Mouse (Mus musculus): ENCODE measurements around the gene Cebpg.

Gene Cebpg

DNA sequence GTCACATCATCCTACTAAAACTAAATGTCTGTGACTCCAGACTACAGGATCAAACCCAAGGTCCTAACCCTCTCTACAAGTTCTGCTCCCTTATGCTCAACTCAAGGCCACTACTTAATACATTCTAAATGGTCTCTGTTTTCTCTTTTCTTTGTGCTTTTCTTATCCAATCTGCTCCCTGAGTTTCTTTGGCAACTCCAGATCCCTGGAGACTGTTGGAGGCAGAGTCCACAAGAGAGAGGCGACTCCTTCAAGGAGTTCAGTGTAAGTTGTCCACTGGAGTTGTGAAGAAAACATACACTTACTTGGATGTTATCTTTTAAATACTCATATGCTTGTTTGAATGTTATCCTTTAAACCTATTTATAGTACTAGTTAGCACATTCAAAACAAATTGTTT is 2.1 kb downstream of the Cebpg start:
- DNase-seq (ENCODE audit: low spot score in 2 of 2) = no peak

DNA sequence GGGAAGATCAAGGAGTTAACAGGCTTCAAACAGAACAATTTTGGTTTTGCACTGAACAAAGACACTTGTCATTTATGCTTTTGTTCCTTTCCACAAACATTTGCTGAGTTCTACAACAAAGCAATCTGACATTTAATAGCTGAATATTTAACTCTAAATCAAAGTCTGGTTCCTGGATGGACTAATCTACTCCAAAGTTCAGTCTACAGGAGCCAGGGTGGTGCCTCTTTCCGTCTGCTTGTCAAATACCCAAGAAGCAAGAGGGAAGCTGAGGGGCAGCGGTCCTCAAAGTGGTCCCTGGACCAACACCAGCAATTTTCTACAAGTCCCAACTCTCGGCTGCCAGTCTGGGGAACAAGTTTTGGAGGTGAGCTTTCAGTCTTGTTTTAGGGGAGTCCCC is 3.2 kb downstream of the Cebpg start:
- no peak for DNase-seq (ENCODE audit: low spot score in 2 of 2)

DNA sequence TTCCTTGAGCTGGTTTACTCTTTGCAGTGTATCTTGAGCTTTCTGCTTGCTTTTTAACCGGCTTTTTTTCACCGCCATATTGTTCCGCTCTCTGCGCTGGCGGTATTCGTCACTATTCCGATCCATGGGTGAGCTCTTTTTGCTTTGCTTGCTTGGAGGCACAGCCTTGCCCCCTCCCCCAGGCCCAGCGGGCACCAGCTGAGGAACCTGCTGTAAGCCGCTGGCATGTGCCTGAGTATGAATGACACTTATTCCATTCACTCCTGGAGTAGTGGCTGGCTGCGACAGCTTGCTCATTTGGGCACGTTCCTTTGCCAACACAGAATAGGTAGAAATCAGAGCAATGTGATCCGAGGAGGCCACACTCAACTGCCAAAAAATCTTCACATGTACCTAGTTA is 5.8 kb downstream of the Cebpg start:
- DNase-seq (ENCODE audit: low spot score in 2 of 2) = no peak

DNA sequence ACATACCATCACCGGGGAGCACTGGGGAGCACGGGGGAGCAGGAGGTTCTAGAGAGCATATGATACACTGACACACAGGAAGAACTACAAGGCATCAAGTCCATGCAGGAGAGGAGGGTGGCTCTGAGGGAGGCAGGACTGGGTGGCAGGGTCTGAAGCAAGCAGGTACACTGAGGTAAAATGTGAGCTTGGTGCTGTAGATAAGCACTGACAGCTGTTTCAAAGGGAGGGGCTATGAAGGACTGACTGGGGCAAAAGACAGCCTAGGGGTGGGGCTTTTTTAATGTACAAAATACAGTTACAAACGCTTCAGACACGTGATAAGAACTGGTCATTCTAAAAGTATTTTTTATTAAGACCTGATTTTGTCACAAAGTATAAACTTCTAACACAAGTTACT is 10.3 kb downstream of the Cebpg start:
- no peak for DNase-seq (ENCODE audit: low spot score in 2 of 2)

DNA sequence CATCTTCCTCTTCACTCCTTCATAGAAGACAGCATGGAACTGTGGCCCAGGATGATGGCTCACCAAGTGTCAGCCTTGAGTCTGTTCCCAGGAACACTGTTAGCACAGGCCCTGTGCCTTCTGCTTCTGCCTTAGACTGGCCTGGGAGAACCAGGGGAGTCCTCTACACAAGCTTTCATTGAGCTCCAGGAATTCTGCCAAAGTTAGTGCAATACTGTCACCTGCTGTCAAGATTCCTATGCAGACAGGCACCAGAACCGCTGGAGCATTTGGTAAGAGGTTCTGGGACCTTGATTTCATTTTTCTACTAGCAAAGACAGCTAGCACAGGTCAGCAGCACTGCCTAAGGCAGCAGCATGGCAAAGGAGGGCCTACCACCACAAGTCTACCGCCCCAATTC is 11.7 kb downstream of the Cebpg start:
- DNase-seq (ENCODE audit: low spot score in 2 of 2) = no peak

DNA sequence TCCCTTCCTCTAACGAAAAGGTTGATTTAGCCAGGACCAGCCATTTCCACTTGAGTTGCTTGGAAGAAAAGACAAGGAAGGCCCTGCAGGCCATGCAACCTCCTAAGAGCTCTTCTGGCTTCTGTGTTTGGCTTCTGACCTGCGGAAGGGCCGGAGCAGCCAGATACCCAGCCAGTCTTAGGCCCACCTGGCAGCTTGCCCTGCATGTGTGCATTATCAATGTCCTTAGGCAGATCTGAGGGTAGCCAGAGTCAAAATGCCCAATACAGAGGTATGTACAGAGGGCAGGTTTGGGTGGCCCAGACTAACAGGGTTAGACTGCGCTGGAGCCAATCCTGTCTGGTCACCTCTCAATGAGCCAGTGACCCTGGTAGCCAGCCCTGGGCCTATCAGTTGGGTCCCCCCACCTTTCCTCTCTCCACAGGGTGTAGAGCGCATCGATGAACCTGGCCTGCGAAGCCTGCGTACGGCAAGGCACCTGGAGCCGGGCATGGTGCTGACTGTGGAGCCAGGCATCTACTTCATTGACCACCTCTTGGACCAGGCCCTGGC is 13.0 kb downstream of the Cebpg start:
- no peak for DNase-seq (ENCODE audit: low spot score in 2 of 2)

DNA sequence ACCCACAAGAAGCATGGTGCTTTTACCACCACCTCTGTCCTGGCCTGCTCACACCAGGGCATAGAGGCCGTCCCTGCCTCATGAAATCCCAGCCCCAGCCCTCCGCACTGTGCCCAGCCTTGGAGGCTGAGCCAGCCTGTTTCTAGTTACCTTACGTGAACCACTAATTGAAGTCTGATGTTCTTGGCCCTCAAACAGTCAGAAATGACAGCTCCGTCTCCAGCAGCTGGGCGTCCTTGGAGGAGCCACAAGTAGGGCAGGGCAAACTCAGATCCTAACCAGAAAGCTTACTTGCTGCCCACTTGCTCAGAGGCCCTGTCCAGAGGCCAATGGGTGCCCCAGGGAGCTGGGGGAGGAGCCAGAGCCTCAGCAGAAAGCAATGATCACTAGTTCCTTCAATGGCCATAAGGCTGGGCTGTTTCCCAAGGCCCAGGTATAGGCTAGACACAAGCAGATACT is 13.6 kb downstream of the Cebpg start:
- DNase-seq (ENCODE audit: low spot score in 2 of 2) = no peak

DNA sequence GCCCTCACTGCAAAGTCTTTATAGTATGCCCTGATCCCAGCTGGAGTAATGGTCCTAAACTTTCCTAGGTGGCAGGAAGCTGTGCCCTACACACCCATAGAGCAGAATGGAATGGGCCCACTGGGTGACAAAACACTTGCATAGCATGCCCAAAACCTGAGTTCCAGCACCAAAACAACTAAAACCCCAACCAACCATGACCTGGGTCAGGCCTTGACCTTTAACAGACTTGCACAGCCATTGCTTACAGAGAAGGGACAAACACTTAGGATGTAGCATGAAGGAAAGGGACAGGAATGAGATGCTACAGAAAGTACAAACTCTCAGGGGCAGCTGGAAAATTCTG is 14.2 kb downstream of the Cebpg start:
- DNase-seq (ENCODE audit: low spot score in 2 of 2) = no peak

DNA sequence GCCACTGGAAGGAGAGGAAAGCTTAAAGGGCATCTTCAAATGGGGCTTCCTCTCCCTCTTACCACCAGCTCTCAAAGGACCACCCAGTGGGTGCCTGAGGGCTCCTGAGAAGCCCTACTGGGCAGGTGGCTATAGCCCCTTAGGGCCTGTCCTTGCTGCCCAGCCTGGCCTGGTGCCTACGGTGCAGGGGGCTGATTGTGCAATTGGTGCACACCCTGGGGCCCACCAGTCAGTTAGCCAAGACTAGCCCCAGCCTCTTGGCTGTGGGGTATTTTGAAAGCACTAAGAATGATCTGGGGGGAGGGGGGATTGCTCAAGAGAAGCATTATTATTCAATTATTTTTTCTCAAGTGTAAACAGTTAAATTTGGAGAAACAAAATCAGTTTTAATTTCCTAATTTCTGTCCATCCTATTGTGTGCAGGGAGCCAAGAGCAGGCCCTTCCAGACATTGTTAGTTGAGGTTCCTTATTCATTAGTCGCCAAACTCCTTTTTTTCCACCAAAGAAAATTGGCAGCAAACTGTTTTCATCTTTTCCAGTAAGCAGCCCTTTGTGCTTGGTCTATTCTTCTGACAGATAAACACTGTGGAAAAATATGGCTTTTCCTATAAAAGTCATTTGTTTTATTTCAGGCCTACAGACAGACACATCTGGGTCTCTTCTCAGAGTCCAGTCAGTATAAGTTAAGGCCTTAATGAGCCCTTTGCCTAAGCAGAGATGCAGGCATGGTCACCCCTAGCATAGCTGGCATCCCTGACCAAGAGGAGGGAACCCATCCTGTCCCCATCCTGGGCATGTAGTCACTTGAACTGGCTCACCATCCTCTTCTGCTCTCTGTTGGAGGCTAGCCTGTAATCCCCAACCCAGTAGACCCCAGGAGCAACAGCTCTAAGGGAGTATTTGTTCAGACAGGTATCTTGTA is 14.8 kb downstream of the Cebpg start:
- no peak for DNase-seq (ENCODE audit: low spot score in 2 of 2)

DNA sequence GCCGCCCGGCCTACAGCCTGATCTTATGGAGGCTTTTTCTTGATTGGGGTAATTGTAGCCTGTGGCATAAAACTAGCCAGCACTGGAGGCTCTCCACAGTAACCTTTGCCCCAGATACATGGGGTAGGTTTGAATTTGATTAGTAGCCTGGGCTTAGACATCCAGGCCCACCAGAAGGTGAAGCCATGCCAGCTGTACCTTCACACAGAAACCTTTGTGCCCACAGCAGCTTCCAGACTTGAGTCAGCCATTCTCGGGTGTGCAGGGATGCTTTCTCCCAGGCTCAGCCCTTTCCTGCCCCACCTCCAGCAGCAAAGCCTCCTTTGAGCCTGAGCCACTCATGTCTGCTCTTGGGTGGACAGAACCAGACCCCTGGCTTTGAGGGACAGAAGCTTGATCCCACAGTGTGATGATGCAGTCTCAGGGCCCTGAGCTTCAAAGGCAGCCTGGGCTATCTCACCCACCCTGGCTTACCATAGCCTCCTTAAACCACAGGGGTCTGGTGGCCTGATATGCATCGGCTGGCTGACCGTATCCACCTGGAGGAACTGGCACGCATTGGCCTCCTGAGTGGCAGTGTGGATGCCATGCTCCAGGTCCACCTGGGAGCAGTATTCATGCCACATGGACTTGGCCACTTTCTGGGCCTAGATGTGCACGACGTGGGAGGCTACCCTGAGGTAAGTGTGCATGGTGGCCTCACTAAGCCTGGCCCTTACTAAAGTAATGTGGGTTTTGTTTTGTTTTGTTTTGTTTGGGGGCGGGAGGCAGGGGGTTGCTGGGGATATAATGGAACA is 16.0 kb downstream of the Cebpg start:
- DNase-seq (ENCODE audit: low spot score in 2 of 2) = no peak

DNA sequence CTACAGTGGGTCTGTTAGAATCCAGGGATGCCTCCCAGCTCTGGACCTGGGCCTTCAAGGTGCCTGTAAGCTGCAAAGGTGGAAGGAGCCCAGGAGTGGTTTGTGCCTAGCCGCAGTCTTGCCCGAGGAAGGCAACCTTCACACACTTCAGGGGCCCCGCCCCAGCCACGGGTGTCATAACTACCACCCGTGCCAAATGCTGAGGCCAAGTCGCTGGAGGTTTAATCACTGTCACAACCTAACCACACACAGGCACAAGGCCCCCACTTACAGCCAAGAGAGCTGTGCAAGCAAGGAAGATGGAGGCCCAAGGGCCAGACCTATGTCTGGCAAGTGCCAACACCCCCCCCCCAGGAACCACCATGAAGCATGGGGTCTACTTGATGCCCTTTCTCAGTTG is 19.0 kb downstream of the Cebpg start:
- DNase-seq (ENCODE audit: low spot score in 2 of 2) = no peak

DNA sequence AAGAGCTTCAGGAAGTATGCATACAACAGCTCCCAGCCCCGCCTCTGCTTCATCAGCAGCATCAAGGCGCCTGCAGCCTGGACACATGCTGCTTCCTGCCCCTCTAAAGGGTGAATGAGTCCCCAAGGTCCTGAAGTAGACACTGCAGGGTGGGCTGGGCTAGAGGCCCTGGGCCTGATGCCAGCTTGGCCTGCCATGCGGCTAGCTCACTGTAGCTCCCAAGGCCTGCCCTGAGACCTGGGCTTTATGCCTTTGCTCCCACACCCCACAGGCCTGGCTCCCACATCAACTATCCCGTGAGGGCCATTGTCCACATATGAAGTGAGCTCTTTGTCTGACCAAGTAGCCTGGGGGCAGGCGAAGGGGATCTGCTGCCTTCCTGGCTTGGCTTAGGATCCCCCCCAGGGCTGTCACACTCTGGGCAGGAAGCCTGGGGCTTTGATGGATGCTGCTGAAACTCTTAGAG is 20.1 kb downstream of the Cebpg start:
- no peak for DNase-seq (ENCODE audit: low spot score in 2 of 2)

DNA sequence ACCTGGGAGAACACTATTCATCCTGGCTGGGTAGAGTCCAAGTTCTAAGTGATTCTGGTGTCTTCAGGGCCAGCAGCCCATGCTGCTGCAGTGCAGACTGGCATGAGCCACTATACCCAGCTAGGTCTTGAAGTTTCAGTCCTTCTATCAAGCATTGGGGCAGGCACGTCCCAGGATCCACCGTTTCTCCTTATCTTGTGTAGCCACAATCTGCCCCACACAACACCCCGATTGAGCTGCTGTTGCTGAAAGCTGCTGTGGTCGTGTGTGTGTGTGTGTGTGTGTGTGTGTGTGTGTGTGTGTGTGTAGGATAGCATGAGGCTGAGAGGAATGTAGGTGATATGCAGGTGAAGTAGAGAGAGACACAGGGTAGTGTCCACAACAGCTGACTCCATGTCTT is 20.8 kb downstream of the Cebpg start:
- no peak for DNase-seq (ENCODE audit: low spot score in 2 of 2)

DNA sequence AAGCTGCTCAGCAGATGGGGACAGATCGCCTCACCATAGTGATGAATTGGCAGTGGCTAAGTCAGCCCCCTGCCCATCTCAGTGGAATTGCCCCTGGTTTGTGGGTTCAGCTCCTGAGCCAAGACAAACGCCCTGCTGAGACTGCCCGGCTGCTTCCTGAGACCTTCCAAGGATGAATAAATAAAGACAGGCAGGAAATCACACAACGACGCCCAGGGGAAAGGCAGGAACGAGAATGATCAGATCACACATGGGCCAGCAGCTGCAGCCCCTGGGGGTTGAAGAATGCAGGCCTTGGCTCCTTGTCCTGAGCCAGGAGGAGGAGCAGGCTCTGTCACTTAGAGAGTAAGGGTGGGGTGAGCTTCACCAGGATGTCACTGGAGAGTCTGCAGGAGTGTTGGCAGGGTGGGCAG is 21.2 kb downstream of the Cebpg start:
- DNase-seq (ENCODE audit: low spot score in 2 of 2) = no peak

DNA sequence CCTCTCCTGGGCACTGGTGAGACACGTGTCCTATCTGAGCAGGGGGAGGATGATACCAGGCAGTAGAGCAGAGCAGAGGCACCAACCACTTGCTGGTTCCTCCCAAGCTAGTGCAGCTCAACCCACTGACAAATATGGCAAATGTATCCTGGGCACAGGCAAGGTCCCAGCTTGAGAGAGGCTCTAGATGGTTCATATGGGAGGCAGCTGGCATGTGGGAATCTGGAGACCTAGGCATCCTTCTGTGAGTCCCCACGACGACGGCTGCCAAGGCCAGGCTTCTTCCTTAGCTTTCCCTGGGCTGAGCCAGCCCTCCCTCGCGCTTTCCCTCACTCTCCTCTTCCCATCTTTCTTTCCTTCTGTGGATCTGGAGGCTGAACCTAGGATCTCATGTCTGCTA is 25.8 kb downstream of the Cebpg start:
- DNase-seq (ENCODE audit: low spot score in 2 of 2) = no peak

DNA sequence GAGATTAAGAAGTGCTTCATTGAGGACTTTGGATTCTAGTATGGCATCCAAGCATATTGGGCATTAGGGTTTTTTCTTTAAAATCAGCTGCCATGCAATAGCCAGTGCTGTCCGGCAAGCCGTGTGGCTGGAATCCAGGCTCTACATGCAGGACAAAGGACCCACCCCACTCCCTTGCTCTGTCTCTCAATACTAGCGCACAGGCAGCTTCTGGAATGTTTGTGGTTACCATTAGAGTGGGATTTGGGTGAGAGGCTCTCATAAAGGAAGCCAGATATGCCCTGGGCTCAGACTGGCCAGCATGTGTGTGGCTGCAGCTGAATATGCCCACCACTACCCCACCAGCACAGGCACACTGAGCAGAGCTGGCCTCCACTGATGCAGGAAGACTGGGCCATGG is 26.7 kb downstream of the Cebpg start:
- no peak for DNase-seq (ENCODE audit: low spot score in 2 of 2)

DNA sequence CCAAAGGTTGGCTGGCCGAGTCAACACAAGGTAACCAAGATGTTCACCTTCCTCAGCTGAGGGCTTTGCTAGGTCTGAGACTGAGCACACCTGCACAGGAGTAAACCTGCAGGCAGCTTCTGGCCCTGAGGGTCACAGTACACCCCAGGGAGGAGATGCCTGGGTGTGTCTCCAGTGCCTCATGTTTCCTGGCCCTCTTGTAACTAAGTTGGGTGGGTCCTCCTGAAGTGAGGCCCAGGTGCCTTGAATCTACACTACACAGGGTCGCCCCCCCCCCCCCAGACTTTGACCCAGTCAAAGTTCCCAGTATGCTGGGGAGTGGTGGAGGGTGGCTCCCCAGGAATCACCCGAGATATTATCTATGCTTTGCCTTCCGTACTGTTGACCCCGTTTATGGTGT is 27.1 kb downstream of the Cebpg start:
- DNase-seq (ENCODE audit: low spot score in 2 of 2) = no peak

DNA sequence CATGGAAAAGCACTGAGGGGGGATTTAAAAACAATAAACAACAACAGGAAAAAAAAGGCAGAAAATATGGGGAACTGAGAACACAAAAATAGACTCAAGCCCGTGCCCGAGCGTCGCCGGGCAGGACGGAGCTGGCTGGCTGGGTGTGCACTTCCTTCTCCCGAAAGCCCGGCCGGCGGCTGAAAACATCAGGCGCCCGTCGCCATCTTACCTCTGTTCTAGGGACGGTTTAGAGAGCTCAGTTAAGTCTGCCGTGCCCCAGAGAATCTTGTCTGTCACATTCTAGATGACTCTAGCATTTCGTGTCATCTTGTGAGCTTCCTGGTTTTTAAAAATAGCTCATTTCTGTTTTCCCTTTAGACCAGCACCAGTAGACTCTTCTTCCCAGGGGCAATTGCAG is 27.8 kb downstream of the Cebpg start:
- DNase-seq (ENCODE audit: low spot score in 2 of 2) = no peak

DNA sequence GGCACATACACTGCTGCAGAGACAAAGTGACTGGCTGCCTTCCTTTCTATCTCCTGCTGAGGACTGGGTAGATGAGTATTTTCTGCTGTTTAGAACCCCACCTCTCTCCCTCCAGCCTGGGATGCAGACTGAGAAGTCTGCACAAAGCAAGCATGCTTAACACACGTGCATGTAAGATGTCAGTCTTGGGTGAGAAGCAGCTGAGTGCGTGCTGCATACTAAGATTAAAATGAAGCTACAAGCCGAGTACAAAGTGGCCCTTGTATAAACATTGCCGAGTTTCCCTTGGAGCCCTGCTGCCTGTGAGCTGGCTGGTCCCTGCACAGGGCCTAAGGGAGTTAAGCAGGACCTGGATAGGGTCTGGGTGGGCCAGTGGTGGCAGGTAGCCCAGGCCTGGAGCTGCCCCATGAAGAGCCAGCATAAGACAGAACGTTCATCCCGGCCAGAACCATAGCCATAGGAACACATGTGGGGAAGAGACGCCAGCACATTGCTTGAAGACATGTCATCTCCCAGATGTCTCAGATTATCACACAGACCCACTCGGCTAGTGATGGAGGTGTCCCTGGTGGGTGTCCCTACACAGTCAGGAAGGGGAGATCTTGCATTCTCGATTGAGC is 28.5 kb downstream of the Cebpg start:
- DNase-seq (ENCODE audit: low spot score in 2 of 2) = no peak

DNA sequence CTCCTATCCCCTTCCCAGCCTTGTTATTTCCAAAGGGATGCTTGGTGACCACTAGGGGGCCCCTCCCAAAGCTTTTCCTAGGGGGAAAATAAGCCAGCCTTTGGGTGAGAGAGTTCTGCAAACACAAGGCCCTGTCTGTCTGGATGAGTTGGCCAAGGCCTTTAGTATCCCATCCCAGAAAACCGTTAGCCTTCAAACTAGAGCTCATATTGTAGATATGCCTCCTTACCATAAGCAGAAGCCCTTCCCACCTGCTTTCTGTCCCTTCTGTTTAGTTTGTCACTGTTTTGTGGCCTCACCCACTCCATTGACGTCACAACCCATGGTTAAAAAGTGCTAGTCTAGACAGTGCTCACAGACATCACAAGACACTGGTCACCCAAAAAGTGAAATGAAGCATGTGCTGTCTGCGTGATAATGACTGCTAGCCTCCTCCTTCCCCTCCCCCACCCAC is 29.5 kb downstream of the Cebpg start:
- DNase-seq (ENCODE audit: low spot score in 2 of 2) = no peak

DNA sequence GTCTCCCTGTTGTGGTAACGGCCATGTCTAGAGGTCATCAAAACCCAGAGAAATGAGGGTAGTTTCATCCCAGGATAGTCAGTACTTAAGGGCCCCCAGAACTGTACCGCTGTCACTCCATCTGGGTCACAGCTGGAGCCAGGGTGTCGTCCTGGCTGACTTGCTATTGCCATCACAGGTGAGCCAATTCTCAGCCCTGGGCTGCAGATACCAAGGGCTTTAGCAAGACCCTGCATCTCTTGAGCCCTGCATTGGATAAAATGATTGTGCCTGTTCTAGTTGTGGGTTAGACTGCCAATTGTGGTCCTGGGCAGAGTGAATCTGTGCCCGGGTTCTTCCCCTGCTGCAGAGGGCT is 30.1 kb downstream of the Cebpg start:
- DNase-seq (ENCODE audit: low spot score in 2 of 2) = no peak

All from frontal cortex, postnatal 25 days (tissue).